Mouse (Mus musculus) C2C12 (cell line): ENCODE results near the gene Ano1. TPM values are rescaled to one million over a fixed set of nuclear protein-coding genes. Genes with fewer than 3 reads are reported as not detected.

Experiments
- H3K27me3 ChIP-seq: one replicate; pipeline ENCODE4 v1.6.1; 2011; ENCODE audit not compliant: control insufficient read depth, insufficient read depth, insufficient read length
- H3K36me3 ChIP-seq: one replicate; pipeline ENCODE4 v1.6.1; 2011; ENCODE audit not compliant: control insufficient read depth, insufficient read depth
- H3K4me3 ChIP-seq: one replicate; pipeline ENCODE4 v1.5.1; 2011; ENCODE audit warnings: mild to moderate bottlenecking, control low read depth; ENCODE audit not compliant: poor library complexity, insufficient read depth, severe bottlenecking
- H3K79me2 ChIP-seq: one replicate; pipeline ENCODE4 v1.6.1; 2011; ENCODE audit not compliant: control insufficient read depth, insufficient read depth
- H3K79me3 ChIP-seq: one replicate; pipeline ENCODE4 v1.6.1; 2011; ENCODE audit warnings: low read depth, control low read depth
- H3ac ChIP-seq: one replicate; pipeline ENCODE3; 2011; ENCODE audit warnings: low read depth; ENCODE audit not compliant: control insufficient read depth, insufficient read length
- CEBPB ChIP-seq: IDR thresholded peaks from one replicate; pipeline ENCODE4 v1.6.1; 2011; ENCODE audit warnings: low read depth, mild to moderate bottlenecking, control low read depth, moderate library complexity
- CTCF ChIP-seq: IDR thresholded peaks from one replicate; pipeline ENCODE4 v1.5.1; 2011; ENCODE audit not compliant: control insufficient read depth, insufficient read depth, insufficient read length
- FOSL1 ChIP-seq: IDR thresholded peaks from one replicate; pipeline ENCODE4 v1.8.0; 2011; ENCODE audit warnings: mild to moderate bottlenecking, low read length; ENCODE audit not compliant: poor library complexity, insufficient read depth, severe bottlenecking
- MAX ChIP-seq: IDR thresholded peaks from one replicate; pipeline ENCODE4 v1.6.1; 2011; ENCODE audit warnings: mild to moderate bottlenecking, control low read depth
- MYOD1 ChIP-seq: IDR thresholded peaks from one replicate; pipeline ENCODE4 v1.6.1; 2011; ENCODE audit warnings: low read depth; ENCODE audit not compliant: control insufficient read depth, insufficient read length
- MYOG ChIP-seq: IDR thresholded peaks from one replicate; pipeline ENCODE4 v1.6.1; 2011; ENCODE audit not compliant: control insufficient read depth, insufficient read length; ENCODE audit errors: extremely low read depth
- USF1 ChIP-seq: IDR thresholded peaks from one replicate; pipeline ENCODE4 v1.6.1; 2011; ENCODE audit warnings: low read depth, mild to moderate bottlenecking, control low read depth, moderate library complexity
- polyA plus RNA-seq: library from polyadenylated mRNA; unstranded; fragments of >200 nt; fragmentation: generic; extraction: Trizol; gene quantifications from one replicate; pipeline ENCODE4 v1.2.1, GENCODE M21; 2012; ENCODE audit warnings: missing spikeins

The Ano1 gene
- polyA plus RNA-seq, 1 experiment: 2.7 TPM

DNA sequence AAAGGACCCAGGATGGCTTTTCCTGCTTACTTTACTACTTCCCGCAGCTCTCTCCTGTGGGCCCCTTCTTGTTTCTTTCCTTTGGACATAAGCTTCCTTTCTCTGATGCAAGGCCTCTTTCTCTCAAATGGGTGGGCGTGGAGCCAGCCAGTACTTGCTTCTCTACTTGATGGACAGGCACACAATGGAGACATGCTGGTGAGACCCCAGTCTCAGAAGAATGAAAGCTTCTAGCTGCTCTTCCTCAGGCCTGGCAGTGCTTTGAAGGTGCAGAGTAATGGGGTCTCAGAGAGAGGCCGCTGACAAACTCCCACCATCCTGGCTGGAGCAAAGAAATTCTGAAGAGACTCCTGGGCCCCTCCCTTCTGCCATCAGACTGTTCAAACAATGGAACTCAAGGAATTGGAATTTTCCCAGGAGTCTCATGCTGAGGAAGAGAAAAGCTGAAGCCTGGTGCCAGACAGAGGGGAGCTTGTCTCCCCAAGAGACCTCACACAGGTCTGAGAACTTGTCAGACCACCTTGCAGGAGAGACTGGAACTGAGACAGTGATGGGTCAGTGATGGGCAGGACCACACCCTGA, 123.3 kb downstream of the Ano1 start:
- H3K36me3 ChIP-seq: no peaks in the 10 kb centered on the region
- no peak overlapping the region for H3K4me3 ChIP-seq
- H3K27me3 ChIP-seq: no peaks in the 10 kb centered on the region
- no peak overlapping the region for H3ac ChIP-seq
- TF ChIP-seq FOSL1: no peak
- no peak for TF ChIP-seq USF1
- no peak for TF ChIP-seq MAX
- H3K79me2 ChIP-seq: no peaks in the 10 kb centered on the region
- H3K79me3 ChIP-seq: no peaks in the 10 kb centered on the region

DNA sequence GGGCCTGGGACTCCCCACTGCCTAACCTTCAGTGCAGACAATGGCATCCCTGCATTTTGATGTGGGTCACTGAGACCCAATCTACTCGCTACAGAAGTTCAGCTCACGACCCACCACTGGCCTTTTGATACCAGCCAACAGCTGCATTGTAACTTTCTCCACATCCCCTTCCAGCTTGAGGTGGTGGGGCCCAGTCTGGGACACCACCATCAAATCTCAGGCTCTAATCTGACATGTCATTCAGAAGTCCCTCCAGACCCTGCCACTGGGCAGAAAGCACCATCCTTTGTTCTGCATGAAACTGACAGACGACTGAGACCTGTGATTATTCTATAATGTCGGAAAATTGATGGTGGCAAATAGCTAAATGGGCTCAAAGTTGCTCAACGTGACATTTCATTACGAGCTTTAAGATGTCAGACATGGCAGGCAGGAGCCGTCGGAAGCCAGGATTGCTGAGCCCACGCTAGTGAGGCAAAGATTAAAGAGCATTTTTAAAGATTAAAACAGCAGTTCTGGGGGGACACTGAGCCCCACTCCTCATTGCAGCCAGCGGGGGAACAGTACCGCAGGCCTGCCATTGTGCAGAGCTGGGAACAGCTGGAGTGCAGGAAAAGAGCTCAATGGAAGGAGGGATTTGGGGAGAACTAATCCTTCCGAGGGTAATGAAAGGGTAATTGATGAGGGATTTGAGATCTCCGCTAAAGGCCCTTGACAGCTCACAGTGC, 124.0 kb downstream of the Ano1 start:
- H3K79me2 ChIP-seq: no peaks in the 10 kb centered on the region
- H3K79me3 ChIP-seq: no peaks in the 10 kb centered on the region
- H3K36me3 ChIP-seq: no peaks in the 10 kb centered on the region
- TF ChIP-seq CTCF (no peak), MAX (no peak), CEBPB (no peak), USF1 (no peak), FOSL1 (no peak), MYOD1 (no peak), MYOG (no peak)
- H3K27me3 ChIP-seq: no peaks in the 10 kb centered on the region
- H3ac ChIP-seq: no peak overlapping the region
- no peak overlapping the region for H3K4me3 ChIP-seq

DNA sequence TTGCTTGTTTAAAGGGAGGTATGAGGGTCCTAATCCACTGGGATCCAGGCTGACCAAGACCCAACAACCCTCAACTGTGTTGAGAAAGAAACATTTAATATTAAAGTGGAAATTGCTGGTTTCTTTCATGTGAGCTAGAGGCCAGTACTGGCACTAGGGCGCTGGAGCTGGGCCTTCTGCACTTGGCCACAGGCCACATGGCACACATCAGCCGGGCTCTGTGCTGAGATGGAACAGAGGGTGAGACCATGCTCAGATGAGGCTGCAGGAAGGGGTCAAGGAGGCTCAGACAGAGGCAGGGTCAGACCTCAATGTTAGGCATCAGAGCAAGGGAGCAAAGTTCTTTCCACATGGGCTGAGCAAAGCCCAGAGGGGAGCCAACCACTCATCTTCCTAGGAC, 125.7 kb downstream of the Ano1 start:
- H3K4me3 ChIP-seq: no peak overlapping the region
- TF ChIP-seq CTCF: no peak
- H3K27me3 ChIP-seq: no peaks in the 10 kb centered on the region
- no peaks in the 10 kb centered on the region for H3K79me3 ChIP-seq
- no peaks in the 10 kb centered on the region for H3K36me3 ChIP-seq
- H3ac ChIP-seq: no peak overlapping the region
- H3K79me2 ChIP-seq: no peaks in the 10 kb centered on the region

DNA sequence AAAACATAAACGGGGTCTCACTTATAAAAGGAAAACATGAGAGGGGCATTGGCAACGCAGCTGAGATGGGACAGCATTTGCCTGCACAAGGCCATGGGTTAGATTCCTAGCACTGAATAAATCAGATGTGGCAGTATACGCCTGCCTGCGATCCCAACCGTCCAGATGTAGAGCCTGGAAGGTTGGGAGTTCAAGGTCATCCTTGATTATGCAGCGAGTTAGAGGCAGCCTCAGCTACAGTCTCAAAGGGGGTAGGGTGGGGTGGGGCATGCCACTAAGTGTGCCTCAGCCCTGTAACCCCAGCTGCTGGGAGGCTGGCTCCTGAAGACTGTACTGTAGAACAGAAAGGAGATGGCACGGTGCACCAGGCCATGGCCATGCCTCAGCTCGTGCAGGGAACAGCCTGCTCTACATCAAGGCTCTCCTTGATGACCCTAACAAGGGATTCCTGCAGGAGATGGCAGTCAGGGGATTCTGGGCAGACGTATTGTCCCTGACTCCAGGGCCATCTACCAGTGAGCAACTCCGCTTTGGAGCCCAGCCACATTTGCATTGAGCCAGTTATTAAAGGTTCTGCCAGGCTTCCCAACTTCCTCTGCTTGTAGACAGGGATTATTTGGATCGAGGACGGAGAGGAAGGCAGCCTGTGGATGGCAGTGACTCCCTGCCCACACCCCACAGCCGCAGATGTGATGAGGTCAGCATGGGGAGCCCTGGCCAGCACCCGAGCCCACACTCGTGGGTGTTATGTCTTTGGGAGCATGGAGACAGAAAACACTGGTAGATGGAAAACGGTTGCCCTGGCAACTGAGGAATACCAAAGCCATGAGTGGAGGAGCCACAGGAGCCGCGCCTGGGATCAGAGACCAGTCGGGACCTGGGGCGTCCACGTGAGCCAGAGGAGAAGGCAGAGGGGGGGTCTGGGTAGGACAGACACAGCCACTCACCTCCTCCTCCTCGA, 130.8 kb downstream of the Ano1 start:
- H3K27me3 ChIP-seq: no peaks in the 10 kb centered on the region
- H3K79me3 ChIP-seq: no peaks in the 10 kb centered on the region
- no peak overlapping the region for H3ac ChIP-seq
- no peak overlapping the region for H3K4me3 ChIP-seq
- no peak for TF ChIP-seq CTCF
- no peak for TF ChIP-seq USF1
- no peak for TF ChIP-seq MYOG
- TF ChIP-seq MYOD1: no peak
- no peak for TF ChIP-seq CEBPB
- no peak for TF ChIP-seq FOSL1
- no peak for TF ChIP-seq MAX
- H3K36me3 ChIP-seq: no peaks in the 10 kb centered on the region
- H3K79me2 ChIP-seq: no peaks in the 10 kb centered on the region

GRCm38 (mm10) chr7:144620315-144620714, 131.5 kb downstream of the Ano1 start:
- Histone ChIP-seq H3K27me3 (no peaks in the 10 kb centered on the region), H3K79me2 (no peaks in the 10 kb centered on the region), H3K4me3 (no peak overlapping the region), H3K79me3 (no peaks in the 10 kb centered on the region), H3K36me3 (no peaks in the 10 kb centered on the region), H3ac (no peak overlapping the region)
- TF ChIP-seq CEBPB: no peak
- TF ChIP-seq USF1: no peak
- no peak for TF ChIP-seq MYOD1
- no peak for TF ChIP-seq CTCF
- TF ChIP-seq FOSL1: no peak
- TF ChIP-seq MYOG: no peak
- TF ChIP-seq MAX: no peak

DNA sequence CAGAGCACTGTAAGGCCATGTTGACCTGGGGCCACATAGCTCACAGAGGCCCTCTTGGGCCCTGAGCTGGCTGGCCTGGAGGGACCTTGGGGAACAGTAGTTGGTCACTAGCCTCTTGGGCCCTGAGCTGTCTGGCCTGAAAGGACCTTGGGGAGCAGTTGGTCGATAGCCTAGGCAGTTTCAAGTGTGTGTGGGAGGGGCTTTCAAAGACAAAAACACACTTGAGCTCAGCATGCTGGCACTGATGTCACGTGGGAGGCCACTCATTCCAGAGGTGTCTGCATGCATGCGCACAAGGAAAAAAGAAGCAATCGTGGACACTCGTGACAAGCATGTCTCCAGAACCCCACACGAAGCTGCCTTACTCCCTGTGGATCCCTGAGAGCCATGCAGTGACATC, 136.4 kb downstream of the Ano1 start:
- Histone ChIP-seq H3K4me3 (no peak overlapping the region), H3K79me3 (no peaks in the 10 kb centered on the region), H3K27me3 (no peaks in the 10 kb centered on the region), H3K36me3 (no peaks in the 10 kb centered on the region), H3K79me2 (no peaks in the 10 kb centered on the region), H3ac (no peak overlapping the region)
- TF ChIP-seq USF1 (no peak), CEBPB (no peak), MYOD1 (no peak), FOSL1 (no peak), MYOG (no peak), MAX (no peak), CTCF (no peak)
